Mouse (Mus musculus) heart, embryonic 14.5 days (tissue): ENCODE data around the gene Pard6a. TPM values are rescaled to one million over a fixed set of nuclear protein-coding genes. Genes with fewer than 3 reads are reported as not detected.

Experiments used
- ATAC-seq: fragments of 200-750 bp; cut with Nextera tagmentation; 2 replicates; pipeline ENCODE4 v1.8.0; 2017; ENCODE audit warnings: low read depth, moderate TSS enrichment; ENCODE audit not compliant: insufficient number of reproducible peaks, insufficient read depth, low FRiP score
- H3K27ac ChIP-seq, 2 experiments: fragments of 200-500 bp in 1 of 2; fragments of 300-500 bp in 1 of 2; sonication (generic) in 1 of 2; replicated peaks in 1 of 2; 2 replicates each; pipeline ENCODE4 v1.5.1; 2012 to 2014; ENCODE audit warnings: low read depth in 2 of 2, low read length in 2 of 2, control low read depth in 1 of 2, mild to moderate bottlenecking in 1 of 2, mixed read lengths in 1 of 2; ENCODE audit not compliant: control insufficient read depth in 1 of 2, insufficient read depth in 1 of 2
- H3K27me3 ChIP-seq: fragments of 300-500 bp; sonication (generic); 2 replicates; pipeline ENCODE4 v1.6.1; 2014; ENCODE audit warnings: mild to moderate bottlenecking, low read length, control low read depth; ENCODE audit not compliant: control insufficient read depth, insufficient read depth
- H3K36me3 ChIP-seq: fragments of 300-500 bp; sonication (generic); 2 replicates; pipeline ENCODE4 v1.6.1; 2014; ENCODE audit warnings: mild to moderate bottlenecking, control low read depth, low read length, mixed read lengths; ENCODE audit not compliant: control insufficient read depth, insufficient read depth
- H3K4me1 ChIP-seq, 2 experiments: fragments of 200-500 bp in 1 of 2; fragments of 300-500 bp in 1 of 2; sonication (generic) in 1 of 2; 2 replicates each; pipeline ENCODE4 v1.6.1; 2012 to 2014; ENCODE audit warnings: low read length in 2 of 2, control low read depth in 1 of 2, mixed read lengths in 1 of 2; ENCODE audit not compliant: control insufficient read depth in 2 of 2, insufficient read depth in 2 of 2
- H3K4me2 ChIP-seq: fragments of 300-500 bp; sonication (generic); 2 replicates; pipeline ENCODE4 v1.6.1; 2014; ENCODE audit warnings: mild to moderate bottlenecking, low read length
- H3K4me3 ChIP-seq, 2 experiments: fragments of 200-500 bp in 1 of 2; fragments of 300-500 bp in 1 of 2; sonication (generic) in 1 of 2; 2 replicates each; pipeline ENCODE4 v1.5.1; 2012 to 2014; ENCODE audit warnings: low read length in 2 of 2, mild to moderate bottlenecking in 2 of 2, control low read depth in 1 of 2, low read depth in 1 of 2, moderate library complexity in 1 of 2; ENCODE audit not compliant: control insufficient read depth in 1 of 2, insufficient read depth in 1 of 2
- H3K9ac ChIP-seq: fragments of 300-500 bp; sonication (generic); 2 replicates; pipeline ENCODE4 v1.6.1; 2014; ENCODE audit warnings: mild to moderate bottlenecking, low read length
- H3K9me3 ChIP-seq: fragments of 300-500 bp; sonication (generic); 2 replicates; pipeline ENCODE4 v1.6.1; 2016; ENCODE audit warnings: low read length, control low read depth; ENCODE audit not compliant: control insufficient read depth
- WGBS: fragments of 180-500 bp; shearing (Covaris S2); extraction: QIAGEN DNeasy Blood & Tissue Kit; methylation state at CpG from one replicate; pipeline ENCODE4 v1.1.7; 2014; 5-methylcytosine and 5-hydroxymethylcytosine counted together
- polyA plus RNA-seq: library from polyadenylated mRNA; unstranded; fragments of >200 nt; fragmentation: Nextera tagmentation; extraction: Ambion mirVana; gene quantifications from 2 replicates; pipeline ENCODE4 v1.2.1, GENCODE M21; 2014

The Pard6a gene
- polyA plus RNA-seq, 1 experiment from 2014 or later: 17.3 TPM

DNA sequence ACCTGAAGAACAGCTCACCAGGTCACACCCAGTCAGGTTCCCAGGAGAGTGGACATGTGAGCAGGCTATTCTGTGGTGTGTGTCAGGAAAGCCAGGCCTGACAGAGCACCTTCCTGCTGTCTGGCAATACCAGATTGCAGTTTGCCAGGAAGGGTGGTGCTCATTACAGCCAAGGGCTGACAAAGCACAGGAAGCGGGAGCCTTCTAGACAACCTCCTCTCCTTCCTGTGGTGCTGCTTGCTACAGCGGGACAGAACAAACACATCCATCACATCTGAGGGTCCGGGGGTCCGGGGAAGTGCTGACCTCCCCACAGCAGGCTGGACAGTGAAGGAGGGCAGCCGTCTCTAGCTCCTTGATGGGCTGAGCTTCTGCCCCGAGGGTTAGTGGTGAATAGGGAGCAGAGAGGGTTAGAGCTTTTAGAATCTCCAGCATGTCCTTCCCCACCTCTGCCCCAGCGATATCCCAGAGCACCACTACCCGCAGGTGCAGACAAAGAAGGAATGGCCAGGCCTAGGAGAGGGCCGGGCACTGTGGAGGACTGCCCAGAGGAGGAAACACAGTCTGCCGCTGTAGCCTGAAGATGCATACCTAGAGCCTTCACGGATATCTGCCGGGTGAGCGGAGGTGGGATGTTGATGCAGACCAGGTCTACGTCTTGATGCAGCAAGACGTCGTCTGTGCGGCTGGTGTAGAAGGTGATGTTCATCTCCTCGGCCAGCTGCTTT is 26.6 kb downstream of the Pard6a start:
- Histone ChIP-seq H3K36me3 (peaks cover 17% of the 10 kb centered on the region), H3K4me2 (0 out of 2 replicates have a peak overlapping the region, but pooled peaks have one; percentile 6), H3K9me3 (no peaks in the 10 kb centered on the region), H3K27me3 (no peaks in the 10 kb centered on the region), H3K27ac (peak overlapping the region; percentile 23 to 68), H3K4me3 (no peak overlapping the region), H3K9ac (no peak overlapping the region), H3K4me1 (peaks cover 0 to 4% of the 10 kb centered on the region in 2 experiments; a peak in 1 of 4 replicates)
- ATAC-seq: peak; percentile 81
- WGBS: 66% methylated on average over 18 of the region's 18 CpGs

DNA sequence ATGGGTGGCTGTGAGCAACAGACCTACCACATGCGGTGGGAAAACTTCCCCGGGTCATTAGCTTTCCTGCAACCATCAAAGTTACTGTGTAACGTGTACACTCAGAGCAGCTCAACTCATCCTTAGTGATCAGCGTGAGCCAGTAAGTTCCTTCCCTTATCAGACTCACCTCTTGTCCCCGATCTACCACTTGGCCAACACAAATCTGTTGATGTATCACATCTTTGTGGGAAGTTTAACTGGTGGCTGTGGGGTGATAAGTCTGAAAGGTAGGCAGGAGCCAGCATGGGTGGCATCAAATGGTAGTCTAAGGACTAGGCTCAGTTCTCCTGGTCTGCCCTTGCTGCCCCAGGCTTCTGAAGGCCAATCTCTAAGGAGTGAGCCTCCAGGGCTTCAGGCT is 31.2 kb downstream of the Pard6a start:
- Histone ChIP-seq H3K27ac (no peak overlapping the region), H3K4me2 (no peak overlapping the region), H3K27me3 (no peaks in the 10 kb centered on the region), H3K9me3 (no peaks in the 10 kb centered on the region), H3K4me1 (peaks cover 0 to 4% of the 10 kb centered on the region in 2 experiments; a peak in 1 of 4 replicates), H3K9ac (no peak overlapping the region), H3K36me3 (no peaks in the 10 kb centered on the region), H3K4me3 (no peak overlapping the region)
- ATAC-seq: no peak
- 89% methylated on average over 5 of the region's 5 CpGs for WGBS

DNA sequence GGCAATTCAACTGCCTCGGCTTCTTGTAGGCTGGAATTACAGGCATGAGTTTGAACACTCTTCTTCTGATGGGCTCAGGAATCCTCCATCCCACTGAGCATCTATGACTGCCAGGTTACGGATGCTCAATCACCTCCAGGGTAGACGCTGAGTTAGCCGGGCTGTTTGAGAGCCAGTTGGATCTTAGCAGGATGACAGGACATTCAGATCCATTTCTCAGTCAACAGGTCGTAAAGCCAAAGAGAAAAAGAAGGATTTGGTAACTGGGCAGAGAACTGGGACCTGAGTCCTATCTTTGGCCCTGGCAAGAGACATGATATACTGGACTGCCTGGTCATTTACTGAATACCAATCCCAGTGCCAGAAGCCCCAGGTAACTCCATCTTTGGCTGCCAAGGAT is 38.3 kb downstream of the Pard6a start:
- no peaks in the 10 kb centered on the region for H3K36me3 ChIP-seq
- no peak overlapping the region for H3K27ac ChIP-seq
- H3K4me1 ChIP-seq: no peaks in the 10 kb centered on the region; a peak in 1 of 4 replicates
- H3K9ac ChIP-seq: no peak overlapping the region
- H3K27me3 ChIP-seq: no peaks in the 10 kb centered on the region
- H3K4me2 ChIP-seq: no peak overlapping the region
- 90% methylated on average over 5 of the region's 5 CpGs for WGBS
- ATAC-seq: no peak
- no peak overlapping the region for H3K4me3 ChIP-seq
- no peaks in the 10 kb centered on the region for H3K9me3 ChIP-seq

DNA sequence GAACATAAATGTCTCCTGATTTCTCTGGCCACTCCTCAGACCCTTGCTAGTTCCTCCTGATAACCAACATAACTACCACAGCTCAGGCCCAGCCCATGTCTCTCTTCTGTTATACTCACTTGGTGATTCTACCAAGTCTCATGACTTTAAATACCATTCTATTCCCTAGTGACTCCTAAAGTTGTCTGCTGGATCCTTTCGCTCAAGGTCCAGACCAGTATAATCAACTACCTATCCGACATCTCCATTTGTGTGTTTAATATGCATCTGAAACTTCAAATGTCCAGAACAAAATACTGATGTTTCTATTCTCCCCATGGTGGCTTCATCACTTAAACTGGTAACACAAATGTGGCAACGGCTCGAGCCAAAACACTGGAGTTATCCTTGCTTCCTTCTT is 42.4 kb downstream of the Pard6a start:
- no peak overlapping the region for H3K27ac ChIP-seq
- H3K9me3 ChIP-seq: no peaks in the 10 kb centered on the region
- no peak overlapping the region for H3K9ac ChIP-seq
- peaks cover 0 to 9% of the 10 kb centered on the region in 2 experiments; a peak in 3 of 4 replicates for H3K4me1 ChIP-seq
- WGBS: 70% methylated on average over 4 of the region's 4 CpGs
- H3K4me2 ChIP-seq: no peak overlapping the region
- no peak for ATAC-seq
- H3K36me3 ChIP-seq: no peaks in the 10 kb centered on the region
- no peak overlapping the region for H3K4me3 ChIP-seq
- no peaks in the 10 kb centered on the region for H3K27me3 ChIP-seq

DNA sequence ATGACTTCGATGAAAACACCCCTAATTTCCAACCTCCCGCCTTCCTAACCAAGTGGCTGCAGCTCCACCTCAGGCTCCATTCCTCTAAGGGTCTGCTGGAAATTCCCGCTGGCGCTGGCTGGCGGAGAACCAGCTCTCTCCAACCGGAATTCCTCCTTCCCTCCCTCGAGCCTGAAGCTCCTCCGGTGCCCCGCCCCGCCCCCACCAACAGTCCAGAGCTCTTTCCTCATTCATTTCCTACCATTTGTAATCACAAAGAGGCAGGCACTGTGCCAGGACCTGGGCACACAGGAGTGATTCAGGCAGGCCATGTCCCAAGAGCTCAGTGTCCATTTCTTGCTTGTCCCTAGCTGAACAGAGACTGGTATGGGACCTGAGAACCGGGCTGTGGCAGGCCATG is 49.7 kb downstream of the Pard6a start:
- Histone ChIP-seq H3K4me1 (peaks cover 10 to 21% of the 10 kb centered on the region in 2 experiments), H3K9ac (no peak overlapping the region; the same call in 1 of the 2 replicates), H3K9me3 (no peaks in the 10 kb centered on the region), H3K27ac (peak overlapping the region; percentile 51 to 66), H3K4me3 (no peak overlapping the region), H3K4me2 (peak overlapping the region; percentile 43), H3K36me3 (no peaks in the 10 kb centered on the region), H3K27me3 (no peaks in the 10 kb centered on the region)
- peak; percentile 76 for ATAC-seq
- 5% methylated on average over 11 of the region's 11 CpGs for WGBS

Other genes starting within 250 kb of the Pard6a start
- 11.6 and 15.3 TPM in 2 replicates for gene Tppp3, start 229.6 kb upstream of the Pard6a start, polyA plus RNA-seq
- gene Zdhhc1, start 204.2 kb upstream of the Pard6a start, polyA plus RNA-seq: 21.8 and 24.5 TPM in 2 replicates
- gene Hsd11b2, start 182.4 kb upstream of the Pard6a start, polyA plus RNA-seq: 0.46 and 0.59 TPM in 2 replicates
- gene Atp6v0d1, start 135.1 kb upstream of the Pard6a start, polyA plus RNA-seq: 59.1 and 64.5 TPM in 2 replicates
- 25.7 and 25.8 TPM in 2 replicates for gene Ripor1, start 95.9 kb upstream of the Pard6a start, polyA plus RNA-seq
- 54.7 and 62.5 TPM in 2 replicates for gene Ctcf, start 64.6 kb upstream of the Pard6a start, polyA plus RNA-seq
- 0.54 TPM in 2 replicates for gene Agrp, start 63.8 kb upstream of the Pard6a start, polyA plus RNA-seq
- gene Carmil2, start 14.9 kb upstream of the Pard6a start, polyA plus RNA-seq: 0.36 and 0.41 TPM in 2 replicates
- 39.7 and 41.7 TPM in 2 replicates for gene Acd, start within 50 bp of the Pard6a start, polyA plus RNA-seq
- gene 4933405L10Rik, start 6.5 kb downstream of the Pard6a start, polyA plus RNA-seq: not detected in 2 replicates
- gene Enkd1, start 7.1 kb downstream of the Pard6a start, polyA plus RNA-seq: 9.3 and 10.1 TPM in 2 replicates
- gene Gfod2, start 57.5 kb downstream of the Pard6a start, polyA plus RNA-seq: 6.8 and 8.9 TPM in 2 replicates
- gene Ranbp10, start 126.2 kb downstream of the Pard6a start, polyA plus RNA-seq: 10.6 and 11.5 TPM in 2 replicates
- not detected in 2 replicates for gene Tsnaxip1, start 126.6 kb downstream of the Pard6a start, polyA plus RNA-seq
- gene Cenpt, start 152.1 kb downstream of the Pard6a start, polyA plus RNA-seq: 34.7 and 37.2 TPM in 2 replicates
- gene Thap11, start 154.0 kb downstream of the Pard6a start, polyA plus RNA-seq: 41.9 and 42.5 TPM in 2 replicates
- 190 and 205 TPM in 2 replicates for gene Nutf2, start 159.4 kb downstream of the Pard6a start, polyA plus RNA-seq
- 24.0 and 27.7 TPM in 2 replicates for gene Edc4, start 179.7 kb downstream of the Pard6a start, polyA plus RNA-seq
- gene Nrn1l, start 192.4 kb downstream of the Pard6a start, polyA plus RNA-seq: 1.1 and 1.2 TPM in 2 replicates
- 17.6 and 18.6 TPM in 2 replicates for gene Pskh1, start 199.3 kb downstream of the Pard6a start, polyA plus RNA-seq
- gene Ctrl, start 232.7 kb downstream of the Pard6a start, polyA plus RNA-seq: 0.43 and 1.1 TPM in 2 replicates
- gene Psmb10, start 237.3 kb downstream of the Pard6a start, polyA plus RNA-seq: 73.7 and 74.2 TPM in 2 replicates
- gene Lcat, start 242.2 kb downstream of the Pard6a start, polyA plus RNA-seq: 1.2 and 1.3 TPM in 2 replicates